Mouse (Mus musculus) MN1 (cell line): ENCODE data around the gene Slc22a13.
"Not testable (repeated sequence)": the region's sequence is repeated elsewhere in the genome, so short reads cannot be mapped to it uniquely, and the experiment has no call there.

Experiments used
- DNase-seq: peaks from one replicate; pipeline ENCODE4 v3.0.0-alpha.2; 2016; ENCODE audit warnings: low spot score

Gene Slc22a13

DNA sequence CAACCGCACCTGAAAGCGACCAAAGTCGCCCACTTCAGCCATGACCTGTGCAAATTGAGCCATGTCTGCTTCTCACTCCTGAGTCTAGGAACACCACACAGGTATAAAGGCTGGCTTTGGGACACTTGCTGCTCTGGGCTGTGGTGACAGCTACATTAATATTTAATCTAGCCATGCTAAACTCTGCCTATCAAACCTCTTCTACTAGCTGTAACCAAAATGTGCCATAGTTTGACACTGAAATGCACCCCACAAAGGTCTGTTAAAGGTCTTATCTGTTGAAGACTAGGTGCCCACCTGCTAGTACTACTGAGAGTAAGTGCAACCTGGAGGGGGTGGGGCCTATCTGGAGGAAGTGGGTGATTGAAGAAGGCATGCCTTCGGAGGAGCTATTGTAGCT lies at the start of gene Slc22a13:
Gene Slc22a13, minus strand, starts transcription at position 101 of the 400 bp plus-strand sequence.
- no peak for DNase-seq

DNA sequence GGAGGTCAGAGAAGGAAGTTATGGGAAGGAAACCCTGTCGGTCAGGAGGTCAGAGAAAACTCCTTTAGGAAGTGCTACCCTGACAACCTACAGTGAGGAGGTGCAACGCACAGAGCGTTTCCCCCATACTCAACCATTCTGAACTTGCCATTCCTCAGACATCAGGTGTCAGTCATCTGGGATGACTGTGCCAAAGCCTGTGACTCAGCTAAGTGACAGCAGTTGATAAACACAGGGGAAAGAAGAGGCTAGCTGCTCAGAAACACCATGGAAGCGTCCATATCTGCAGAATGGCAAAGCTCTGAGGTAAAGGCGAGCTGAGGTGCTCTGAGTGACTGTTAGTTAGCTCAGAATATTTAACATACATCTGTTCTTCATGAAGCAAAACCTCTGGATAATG lies 49.2 kb upstream of the Slc22a13 start:
- no peak for DNase-seq

DNA sequence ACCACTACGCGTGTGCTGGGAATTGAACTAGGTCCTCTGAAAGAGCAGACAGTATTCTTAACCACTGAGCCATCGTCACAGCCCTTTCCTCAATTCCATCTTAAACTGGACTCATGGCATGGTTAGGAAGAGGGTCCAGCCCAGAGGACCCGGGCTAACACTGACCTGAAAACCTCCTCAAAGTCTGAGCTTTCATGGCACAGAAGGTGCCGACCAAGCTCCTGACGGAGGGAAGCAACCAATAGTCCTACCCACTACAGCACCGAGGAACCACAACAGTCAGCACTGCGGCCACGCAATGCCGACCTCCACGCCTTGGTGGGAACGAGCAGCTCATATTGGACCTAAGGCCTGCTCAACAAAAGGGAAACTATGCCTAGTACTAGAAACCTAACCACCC lies 47.3 kb upstream of the Slc22a13 start:
- DNase-seq = no peak

DNA sequence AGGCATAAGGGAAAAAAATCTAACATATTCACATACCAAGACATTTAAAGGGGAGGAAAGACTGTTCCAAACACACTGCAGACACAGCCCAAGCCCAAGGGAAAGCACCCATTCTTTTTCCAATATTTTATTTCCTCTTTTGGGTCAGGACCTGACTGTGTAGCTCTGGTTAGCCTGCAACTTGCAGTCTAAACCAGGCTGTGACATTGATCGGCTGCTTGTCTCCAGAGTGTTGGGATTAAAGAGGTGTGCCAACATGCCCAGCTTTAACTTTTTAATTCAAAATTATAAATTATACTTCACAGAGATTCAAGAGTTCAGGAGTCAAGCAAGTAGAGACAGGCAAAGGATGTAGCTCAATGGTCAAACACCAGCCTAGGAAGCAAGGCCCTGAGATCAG lies 46.2 kb upstream of the Slc22a13 start:
- DNase-seq = no peak

DNA sequence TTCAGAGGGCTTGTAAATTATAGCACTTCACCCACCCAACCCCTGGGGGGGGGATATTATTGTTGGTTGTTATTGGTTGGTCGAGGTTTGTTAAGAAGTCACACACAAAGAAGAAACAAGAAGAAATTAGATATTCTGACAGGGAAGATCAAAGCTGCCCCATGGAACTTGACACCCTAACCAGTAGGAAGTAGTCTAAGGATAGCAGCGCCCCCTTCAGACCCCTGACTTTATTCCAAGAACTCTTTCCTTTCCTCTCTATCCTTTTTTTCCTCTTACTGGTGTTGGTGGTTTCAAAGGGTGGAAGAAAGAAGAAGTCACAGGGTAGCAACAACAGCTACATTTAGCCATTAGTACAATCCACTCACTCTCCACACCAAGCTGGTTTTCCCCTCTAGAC lies 45.3 kb upstream of the Slc22a13 start:
- no peak for DNase-seq

DNA sequence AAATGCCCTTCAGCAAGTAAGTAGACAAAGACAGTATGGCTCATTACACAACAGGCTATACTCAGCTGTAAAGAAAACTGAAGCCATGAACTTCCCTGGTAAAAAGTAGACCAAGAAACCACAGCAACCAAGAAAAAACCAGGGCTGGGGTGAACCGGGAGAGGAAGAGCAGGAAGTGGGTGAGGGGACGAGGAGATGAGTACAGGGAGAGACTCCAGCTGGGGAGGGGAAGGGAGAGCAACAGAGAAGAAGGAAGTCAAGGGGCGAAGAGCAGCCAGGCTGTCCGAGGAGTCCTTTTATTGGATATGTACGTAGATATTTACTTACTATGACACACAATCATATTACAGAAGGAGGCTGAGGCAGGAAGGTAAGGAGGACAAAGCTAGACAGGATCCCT lies 39.1 kb upstream of the Slc22a13 start:
- no peak for DNase-seq

DNA sequence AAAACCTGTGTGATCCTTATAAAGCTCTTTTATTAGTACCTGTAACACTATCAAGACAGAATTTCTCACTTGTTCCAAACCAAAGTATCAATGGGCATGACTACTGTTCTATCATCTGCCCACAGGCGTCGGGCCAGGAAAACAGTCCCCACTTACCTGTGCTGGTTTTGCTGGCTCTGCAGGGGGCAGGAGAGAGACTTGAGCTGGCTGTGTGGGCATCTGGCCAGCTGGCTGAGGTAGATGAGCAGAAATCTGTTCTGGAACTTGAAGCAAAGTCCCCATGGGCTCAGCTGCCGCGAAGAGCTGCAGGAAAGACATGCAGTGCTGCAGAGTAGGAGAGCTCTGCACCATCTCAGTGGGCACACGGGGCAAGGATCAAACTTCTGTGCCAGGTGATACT lies 37.9 kb upstream of the Slc22a13 start:
- DNase-seq = no peak

DNA sequence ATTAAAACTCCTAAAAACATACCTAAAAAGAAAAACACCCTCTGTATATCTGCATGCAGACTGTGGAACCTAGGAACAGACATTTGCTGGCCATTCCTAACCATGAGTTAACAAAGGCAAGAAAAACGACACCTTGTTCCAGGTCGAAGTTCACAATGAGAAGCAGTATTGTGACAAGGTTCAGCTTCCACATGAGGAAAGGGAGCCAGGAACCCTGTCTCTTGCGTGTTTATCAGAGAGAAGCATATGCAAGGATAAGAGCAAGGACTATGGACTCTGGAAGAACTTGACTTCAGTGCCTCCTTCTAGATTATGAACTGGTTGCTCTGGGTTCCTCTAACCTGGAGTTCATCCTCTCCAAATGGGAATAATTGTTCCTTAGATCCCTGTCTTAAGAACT lies 35.1 kb upstream of the Slc22a13 start:
- DNase-seq = no peak

DNA sequence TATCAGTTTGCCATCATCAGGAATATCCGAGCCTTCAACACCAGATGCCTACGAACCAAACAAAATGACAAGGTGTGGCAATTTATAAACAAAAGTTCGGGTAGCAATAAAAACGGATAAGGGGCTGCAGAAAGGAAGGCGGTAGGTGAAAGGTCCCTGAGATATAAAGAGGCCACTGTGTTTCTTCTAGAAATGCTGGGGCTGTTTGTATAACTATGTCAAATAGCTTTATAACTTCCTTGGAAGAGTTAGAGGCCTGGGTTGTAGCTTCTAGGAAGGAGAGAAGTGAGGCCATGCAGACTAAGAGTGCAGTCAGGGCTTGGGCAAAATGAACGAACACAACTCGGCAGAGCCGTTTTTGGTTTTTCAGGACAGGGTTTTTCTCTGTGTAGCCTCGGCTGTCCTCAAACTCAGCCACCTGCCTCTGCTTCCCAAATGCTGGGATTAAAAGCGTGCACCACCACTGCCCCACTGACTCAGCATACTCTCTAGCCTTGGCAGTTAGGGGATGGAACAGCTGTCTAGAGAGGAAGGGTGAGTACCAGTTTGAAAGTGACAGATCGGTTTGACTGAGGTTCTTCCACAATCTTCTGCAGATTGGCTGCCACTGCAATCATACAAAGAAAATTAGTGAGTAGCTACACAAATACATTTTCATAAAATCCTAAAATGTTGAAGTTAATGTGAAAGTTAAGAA lies 32.4 kb upstream of the Slc22a13 start:
- DNase-seq = no peak

DNA sequence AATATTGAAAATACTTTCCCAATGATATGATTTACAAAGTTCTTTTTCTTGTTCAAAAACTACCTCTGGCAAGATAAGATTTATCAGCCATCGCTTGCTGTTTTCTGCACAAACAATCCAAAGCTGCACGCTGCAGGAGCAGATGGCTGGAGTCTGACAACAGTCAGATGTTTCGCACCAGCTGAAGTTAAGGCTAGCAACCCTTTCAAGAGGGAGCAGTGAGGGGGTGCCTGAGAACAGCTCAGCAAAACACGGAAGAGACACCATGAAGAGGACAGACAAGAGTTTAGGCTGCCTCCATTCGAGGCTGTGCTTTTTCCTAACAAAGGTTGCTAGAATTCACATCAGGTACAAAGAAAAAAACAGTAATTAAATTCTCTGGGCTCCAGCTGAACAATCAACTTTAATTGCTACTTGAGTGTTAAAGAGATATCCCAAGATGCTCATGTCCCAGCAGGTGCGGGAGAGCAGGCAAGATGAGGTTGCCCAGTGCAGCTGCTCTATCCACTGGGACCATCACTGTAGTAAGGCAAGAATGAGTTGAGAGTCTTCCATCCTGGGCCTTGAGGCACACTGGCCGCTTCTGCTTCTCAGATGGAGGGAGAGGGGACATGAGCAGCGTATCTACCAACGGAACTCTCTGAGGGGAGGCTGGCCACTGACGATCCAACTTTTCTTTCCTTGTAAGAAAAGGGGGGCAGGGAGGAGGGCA lies 31.5 kb upstream of the Slc22a13 start:
- no peak for DNase-seq

DNA sequence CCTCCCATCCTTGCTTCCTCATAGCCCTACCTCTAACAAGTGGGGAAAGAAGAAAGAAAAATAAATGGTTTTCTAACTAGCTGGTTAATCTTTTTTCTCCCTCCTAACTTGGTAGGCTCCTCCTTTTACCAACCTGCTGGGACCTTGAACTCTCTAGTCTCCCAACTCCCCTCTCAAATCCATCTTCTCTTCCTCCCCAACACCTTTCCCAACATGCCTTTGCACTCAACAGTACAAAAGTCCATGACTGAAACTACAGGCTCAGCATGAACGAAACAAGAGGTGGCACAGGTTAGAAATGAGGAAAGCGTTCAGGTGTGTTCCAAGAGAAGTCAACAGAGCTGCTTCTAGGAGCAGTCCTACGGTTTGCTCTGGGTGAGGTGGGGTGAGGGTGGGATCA lies 30.4 kb upstream of the Slc22a13 start:
- DNase-seq = no peak

DNA sequence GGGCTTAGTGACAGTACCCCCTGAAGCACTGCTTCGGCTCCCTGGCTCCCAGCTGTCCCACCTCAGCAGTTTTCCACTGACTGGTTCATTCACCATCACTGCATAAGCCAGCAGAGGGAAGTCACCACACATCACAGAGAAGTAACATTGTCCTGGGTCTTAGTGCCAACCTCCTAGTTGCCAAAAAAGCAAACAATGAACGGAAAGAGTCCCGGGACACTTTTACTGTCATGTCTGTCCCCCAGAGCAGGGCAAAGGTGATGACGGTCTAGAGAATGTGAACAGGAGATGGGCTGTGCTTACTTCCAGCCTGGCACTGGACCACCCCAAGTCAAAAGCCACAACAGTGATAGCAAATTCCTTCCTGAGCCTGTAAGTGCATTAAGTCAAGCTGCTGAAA lies 29.9 kb upstream of the Slc22a13 start:
- no peak for DNase-seq

DNA sequence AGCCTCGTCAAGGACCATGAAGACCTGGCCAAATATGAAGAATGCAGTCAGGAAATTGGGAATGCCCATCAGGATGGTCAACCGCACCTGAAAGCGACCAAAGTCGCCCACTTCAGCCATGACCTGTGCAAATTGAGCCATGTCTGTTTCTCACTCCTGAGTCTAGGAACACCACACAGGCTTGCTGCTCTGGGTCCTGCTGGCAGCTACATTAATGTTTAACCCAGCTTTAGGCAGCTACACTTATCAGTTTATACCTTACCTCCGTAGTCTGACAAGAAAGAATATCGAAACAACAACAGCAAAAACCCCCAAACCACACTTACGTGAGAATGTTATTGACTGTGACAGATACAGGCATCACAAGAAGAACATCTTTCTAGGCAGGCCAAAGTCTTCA lies 22.7 kb upstream of the Slc22a13 start:
- DNase-seq = no peak

DNA sequence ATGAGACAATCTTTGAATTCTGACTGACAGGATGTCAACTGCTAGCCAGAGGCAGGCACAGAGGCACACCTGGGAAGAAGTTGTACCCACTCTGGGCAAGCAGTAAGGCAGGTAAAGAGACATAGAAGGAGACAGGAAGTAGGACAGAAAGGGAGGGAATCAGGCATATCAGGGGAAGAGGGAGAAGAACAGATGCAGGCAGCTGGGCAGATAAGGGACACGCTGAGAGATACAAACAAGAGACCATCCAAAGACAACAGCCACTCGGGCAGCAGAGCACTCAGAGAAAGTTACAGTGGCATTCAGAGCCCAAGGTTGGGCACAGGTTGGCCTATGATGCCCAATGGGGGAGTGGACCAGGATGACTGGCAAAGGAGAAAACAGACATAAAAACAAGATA lies 21.9 kb upstream of the Slc22a13 start:
- DNase-seq = no peak

DNA sequence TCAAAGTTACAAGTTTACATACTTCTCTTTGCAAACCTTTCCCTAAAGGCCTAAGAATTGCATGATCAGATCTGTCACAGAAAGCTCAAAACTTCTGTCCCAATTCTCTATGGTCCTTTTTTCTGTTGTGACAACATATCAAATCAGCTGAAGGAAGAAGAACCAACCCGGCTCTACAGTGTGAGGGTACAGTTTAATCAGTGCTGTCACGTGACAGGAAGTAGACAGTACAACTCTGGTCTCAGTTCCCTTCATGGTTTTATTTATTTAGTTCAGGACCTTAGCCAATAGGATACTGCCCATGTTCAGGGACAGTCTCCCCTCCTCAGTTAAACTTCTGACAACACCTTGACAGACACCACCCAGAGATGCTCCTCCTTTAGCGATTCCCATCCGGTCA lies 11.4 kb upstream of the Slc22a13 start:
- no peak for DNase-seq

DNA sequence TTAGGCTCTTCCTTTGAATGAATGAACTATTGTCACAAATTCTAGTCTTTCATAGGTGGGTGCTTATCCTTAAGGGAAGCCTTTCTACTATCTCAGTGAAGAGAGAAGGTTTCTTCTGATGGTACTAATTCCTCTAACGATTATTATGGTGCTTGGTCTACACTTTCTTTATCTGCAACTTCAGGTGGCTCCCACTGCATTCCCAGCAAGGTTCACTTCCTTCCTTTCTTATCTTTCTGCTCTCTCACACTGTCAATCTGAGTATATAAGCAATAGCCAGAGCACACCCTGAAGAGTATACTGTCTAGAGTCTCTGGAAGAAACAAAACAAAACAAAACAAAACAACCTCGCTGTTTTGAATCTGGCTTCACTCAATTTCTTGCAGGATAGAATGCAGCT lies 10.8 kb upstream of the Slc22a13 start:
- DNase-seq = no peak

DNA sequence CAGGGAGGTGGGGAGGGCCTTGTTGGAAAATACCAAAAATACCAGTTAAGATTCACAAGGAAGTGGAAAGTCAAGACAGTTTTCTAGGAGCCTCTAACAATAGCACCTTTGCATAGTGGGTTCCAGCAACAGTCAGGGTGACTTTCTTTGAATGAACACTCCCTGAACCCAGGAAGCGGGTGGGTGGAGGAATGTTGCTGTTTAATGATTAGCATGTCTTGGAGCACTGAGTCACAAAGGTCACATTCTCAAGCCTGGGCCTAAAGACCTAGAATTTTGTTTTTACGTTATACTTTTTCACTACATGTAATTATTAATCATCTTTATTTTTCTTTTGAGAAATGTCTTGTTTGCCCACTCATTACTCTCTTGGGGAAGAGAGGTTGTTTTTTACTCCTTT lies 6.4 kb upstream of the Slc22a13 start:
- DNase-seq = not testable (repeated sequence)

DNA sequence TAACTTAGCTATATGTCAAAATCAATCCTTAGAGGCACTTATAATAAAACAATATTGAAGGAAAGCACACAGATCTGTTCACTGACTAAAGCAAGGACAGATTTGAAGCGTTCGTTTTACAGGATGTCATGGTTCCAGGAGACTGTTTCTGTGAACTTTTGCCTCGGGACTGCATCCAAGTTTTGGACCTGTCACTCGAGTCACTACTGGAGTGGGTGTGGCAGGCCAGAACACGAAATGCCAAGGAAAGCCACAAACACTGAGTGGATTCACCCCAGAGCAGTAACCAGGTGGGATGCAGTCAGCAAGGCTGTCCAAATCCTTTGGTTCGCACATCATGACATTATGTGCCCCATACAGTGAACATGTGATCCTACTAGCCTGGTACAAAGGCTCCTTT lies 5.7 kb upstream of the Slc22a13 start:
- DNase-seq = no peak

DNA sequence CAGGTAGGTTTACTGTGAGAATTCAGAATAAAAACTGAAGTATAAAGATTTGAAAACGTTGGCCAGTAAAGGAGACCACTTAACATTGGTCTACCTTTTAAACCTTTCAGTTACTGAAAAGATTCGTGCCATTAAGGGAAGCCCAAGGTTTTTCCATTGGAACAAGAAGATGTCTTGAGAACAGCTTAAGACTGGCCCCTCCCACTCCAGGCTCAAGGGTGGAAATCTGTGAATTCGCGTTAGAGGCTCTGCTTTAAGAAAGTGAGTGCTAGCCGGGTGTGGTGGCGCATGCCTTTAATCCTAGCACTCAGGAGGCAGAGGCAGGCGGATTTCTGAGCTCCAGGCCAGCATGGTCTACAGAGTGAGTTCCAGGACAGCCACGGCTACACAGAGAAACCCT lies 4.1 kb upstream of the Slc22a13 start:
- DNase-seq = no peak

DNA sequence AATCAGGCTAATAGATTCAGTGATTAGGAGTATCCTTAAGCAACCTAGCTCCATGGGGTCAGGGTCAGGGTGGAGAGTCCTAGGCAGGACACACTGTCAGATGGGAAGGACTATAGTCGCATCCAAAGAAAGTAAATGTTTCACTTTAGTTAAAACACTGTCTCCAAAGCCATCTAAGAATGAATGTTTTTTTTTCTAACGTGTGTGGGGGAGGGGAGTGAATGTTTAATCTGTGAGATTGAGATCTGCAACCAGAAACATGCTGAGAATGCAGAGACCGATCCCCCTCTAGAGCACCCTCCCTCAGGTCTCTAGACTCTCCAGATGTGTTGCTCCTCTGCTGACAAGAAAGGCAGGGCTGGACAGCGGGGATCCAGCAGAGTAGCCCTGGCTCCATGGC lies 1.8 kb downstream of the Slc22a13 start:
- DNase-seq = no peak

DNA sequence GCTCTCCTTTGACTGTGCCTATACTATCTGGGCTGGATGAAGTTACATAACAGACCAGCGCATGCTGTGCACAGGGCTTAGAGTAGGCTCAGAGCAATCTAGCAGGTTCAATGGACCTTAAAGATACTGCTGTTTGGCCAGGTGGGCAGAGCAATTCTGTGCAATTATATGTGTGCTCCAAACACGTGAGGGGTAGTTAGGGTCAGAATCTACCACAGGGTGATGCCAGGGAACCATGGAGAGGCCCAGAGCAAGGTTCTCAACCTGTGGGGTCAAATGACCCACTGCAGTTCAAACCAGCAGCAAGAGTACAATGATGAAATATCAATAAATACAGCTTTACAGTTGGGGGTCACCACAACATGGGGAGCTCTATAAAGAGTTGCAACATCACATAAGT lies 2.2 kb downstream of the Slc22a13 start:
- DNase-seq = no peak

DNA sequence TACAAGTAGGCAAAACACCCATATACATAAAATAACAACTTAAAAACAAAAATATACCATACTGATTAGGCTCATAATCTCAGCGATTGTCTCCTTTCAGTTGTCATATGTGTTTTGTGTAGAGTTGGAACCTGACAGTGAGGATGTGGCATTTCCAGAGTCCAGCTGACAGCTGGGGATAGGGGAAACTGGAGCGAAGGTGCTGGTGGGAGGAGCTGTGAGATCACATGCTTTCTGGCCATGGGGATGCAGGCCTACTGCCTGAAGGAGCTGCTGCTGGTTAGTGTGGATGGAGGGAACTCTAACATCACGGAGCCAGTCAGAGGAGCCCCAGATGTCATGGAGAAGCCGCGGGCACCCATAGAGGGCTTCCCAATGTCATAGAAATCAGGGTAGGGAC lies 3.1 kb downstream of the Slc22a13 start:
- DNase-seq = no peak

DNA sequence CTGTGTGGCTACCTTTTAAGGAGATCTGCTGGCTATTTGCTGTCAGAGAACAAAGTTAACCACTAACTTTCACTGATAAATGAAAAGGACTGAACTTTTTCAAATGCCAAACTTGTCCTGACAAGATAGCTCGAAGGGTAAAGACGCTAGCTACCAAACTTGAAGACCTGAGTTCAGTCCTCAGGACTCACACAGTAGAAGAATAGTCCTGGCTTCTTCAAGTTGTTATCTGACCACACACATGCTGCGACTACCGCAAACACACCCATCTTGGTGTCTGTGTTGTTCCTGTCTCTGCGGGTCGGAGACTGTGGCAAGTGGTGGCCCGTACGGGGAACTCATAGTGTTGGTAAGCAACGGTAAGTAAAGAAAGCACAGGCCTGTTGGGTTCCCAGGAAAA lies 5.3 kb downstream of the Slc22a13 start:
- no peak for DNase-seq

DNA sequence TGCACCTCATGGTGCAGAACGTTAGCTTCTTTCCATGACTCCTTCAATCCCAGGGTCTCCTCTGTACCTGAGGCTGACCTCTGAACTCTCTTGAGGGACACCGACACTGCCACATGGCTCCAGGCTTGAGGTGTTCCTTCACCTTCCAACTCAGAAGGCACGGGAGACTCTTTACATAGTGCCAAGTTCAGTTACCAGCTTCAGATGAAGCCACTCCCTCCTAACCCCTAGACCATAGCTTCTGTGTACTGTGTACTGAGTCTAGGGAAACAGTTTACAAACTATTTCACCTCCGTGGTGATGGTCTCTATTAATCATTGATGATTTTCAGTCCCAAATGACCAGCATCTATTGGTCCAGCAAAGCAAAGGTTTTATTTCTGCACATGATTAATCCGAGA lies 7.2 kb downstream of the Slc22a13 start:
- DNase-seq = no peak
